ENCODE assay signal across 9 mouse cellular contexts in genomic region chr16:32858771-32859636, GRCm38 (mm10). TPM values are rescaled to one million over a fixed set of nuclear protein-coding genes. Genes with fewer than 3 reads are reported as not detected.
A peak's percentile ranks its signal among the peaks of the same experiment; 100 is the strongest.
DNase-seq lines count a peak whose midpoint lies in the region; ATAC-seq and TF ChIP-seq lines count a peak whose summit lies in the region.
"Had no signal": no experiment of that assay in that cellular context is flagged by ENCODE, and none has a peak within 500 bp of the region (broad histone marks: within the 10 kb centered on the region; RNA-seq: fewer than 3 reads in every experiment).

No protein-coding gene starts in this region.

- no peak overlapping the region for H3K4me2 ChIP-seq in kidney, embryonic 14.5 days (replicated peaks; ENCODE audit: low read depth, low read length)
- H3K4me2 ChIP-seq in heart, postnatal 0 days (ENCODE audit: low read depth, low read length): peak overlapping the region; percentile 27
- H3K4me2 ChIP-seq in myocyte (ENCODE audit: low read depth): peak overlapping the region; percentile 98
- no peak overlapping the region for H3K4me2 ChIP-seq in midbrain, embryonic 16.5 days (ENCODE audit: low read length)

- H3K9ac ChIP-seq in kidney, embryonic 14.5 days (ENCODE audit: low read depth, low read length): no peak overlapping the region
- H3K9ac ChIP-seq in heart, postnatal 0 days (replicated peaks; ENCODE audit: low read depth, low read length): peak overlapping the region; percentile 49; the same call in 1 of the 2 replicates
- H3K9ac ChIP-seq in midbrain, embryonic 16.5 days (ENCODE audit: low read depth, low read length): no peak overlapping the region

- TF ChIP-seq POLR2A in myocyte (IDR thresholded peaks at IDR 0.05; ENCODE audit: insufficient read length, low read depth): no peak

- H3K27me3 ChIP-seq in kidney, embryonic 14.5 days (ENCODE audit: control insufficient read depth, insufficient read depth, low read length): no peaks in the 10 kb centered on the region
- no peaks in the 10 kb centered on the region for H3K27me3 ChIP-seq in heart, postnatal 0 days (ENCODE audit: control insufficient read depth, insufficient read depth, low read length)
- no peaks in the 10 kb centered on the region for H3K27me3 ChIP-seq in myocyte (ENCODE audit: control insufficient read depth, insufficient read depth, insufficient read length)
- H3K27me3 ChIP-seq in midbrain, embryonic 16.5 days (ENCODE audit: control insufficient read depth, insufficient read depth, low read depth, low read length): no peaks in the 10 kb centered on the region

- 65% methylated on average over 12 of the region's 12 CpGs for WGBS in kidney, embryonic 14.5 days
- 30% methylated on average over 12 of the region's 12 CpGs for WGBS in heart, postnatal 0 days
- WGBS in midbrain, embryonic 16.5 days: 77% methylated on average over 12 of the region's 12 CpGs

- H3K36me3 ChIP-seq in kidney, embryonic 14.5 days (ENCODE audit: control insufficient read depth, insufficient read depth, low read length): peaks cover 4% of the 10 kb centered on the region; the same call in 1 of the 2 replicates
- peaks cover 18% of the 10 kb centered on the region; the same call in 1 of the 2 replicates for H3K36me3 ChIP-seq in heart, postnatal 0 days (replicated peaks; ENCODE audit: control insufficient read depth, insufficient read depth, low read length)
- peaks cover 9% of the 10 kb centered on the region for H3K36me3 ChIP-seq in myocyte (ENCODE audit: control insufficient read depth, insufficient read depth)
- peaks cover 2% of the 10 kb centered on the region for H3K36me3 ChIP-seq in midbrain, embryonic 16.5 days (ENCODE audit: control insufficient read depth, insufficient read depth, low read length)

- no peaks in the 10 kb centered on the region for H3K9me3 ChIP-seq in kidney, embryonic 14.5 days (ENCODE audit: control insufficient read depth, low read length)
- no peaks in the 10 kb centered on the region for H3K9me3 ChIP-seq in heart, postnatal 0 days (replicated peaks; ENCODE audit: control insufficient read depth, low read length)
- H3K9me3 ChIP-seq in midbrain, embryonic 16.5 days (replicated peaks; ENCODE audit: control insufficient read depth, low read length, poor library complexity, severe bottlenecking): no peaks in the 10 kb centered on the region

- no peak for TF ChIP-seq EP300 in heart, postnatal 0 days (IDR thresholded peaks at IDR 0.05; ENCODE audit: low read depth)

- no peak for TF ChIP-seq CTCF in heart, postnatal 0 days (IDR thresholded peaks at IDR 0.05; ENCODE audit: low read depth)

- no peak overlapping the region for H3K4me3 ChIP-seq in kidney, embryonic 14.5 days (ENCODE audit: low read length)
- H3K4me3 ChIP-seq in heart, postnatal 0 days (ENCODE audit: low read depth, low read length): no peak overlapping the region
- no peak overlapping the region for H3K4me3 ChIP-seq in myocyte
- H3K4me3 ChIP-seq in midbrain, embryonic 16.5 days (ENCODE audit: low read depth, low read length): no peak overlapping the region

- H3ac ChIP-seq in myocyte (ENCODE audit: control insufficient read depth, insufficient read length): no peak overlapping the region

- ATAC-seq in kidney, embryonic 14.5 days (ENCODE audit: low FRiP score, low TSS enrichment): no peak
- ATAC-seq in heart, postnatal 0 days (ENCODE audit: insufficient read depth, low read depth): peak; percentile 82
- ATAC-seq in midbrain, embryonic 16.5 days: no peak

- peak; percentile 31 for DNase-seq in kidney, postnatal 10 days
- DNase-seq in adrenal gland, postnatal 36 days: peak; percentile 58 to 69
- peak; percentile 86 for DNase-seq in heart, postnatal 0 days (ENCODE audit: low spot score)
- no peak for DNase-seq in cerebellum, adult 9-11 months
- DNase-seq in liver: no peak

- peaks cover 59% of the 10 kb centered on the region for H3K79me2 ChIP-seq in myocyte (ENCODE audit: control insufficient read depth, insufficient read depth)

- H3K4me1 ChIP-seq in kidney, embryonic 14.5 days (ENCODE audit: control insufficient read depth, insufficient read depth, low read length): no peaks in the 10 kb centered on the region
- H3K4me1 ChIP-seq in heart, postnatal 0 days (ENCODE audit: control insufficient read depth, insufficient read depth): peaks cover 34% of the 10 kb centered on the region
- H3K4me1 ChIP-seq in midbrain, embryonic 16.5 days (ENCODE audit: control insufficient read depth, insufficient read depth, low read length): no peaks in the 10 kb centered on the region

- H3K27ac ChIP-seq in kidney, embryonic 14.5 days (ENCODE audit: low read depth, low read length): no peak overlapping the region
- peak overlapping the region; percentile 97 for H3K27ac ChIP-seq in heart, postnatal 0 days (ENCODE audit: low read depth)
- H3K27ac ChIP-seq in midbrain, embryonic 16.5 days (ENCODE audit: low read length): no peak overlapping the region

TF ChIP-seq in myocyte, 11 proteins besides CTCF, POLR2A, EP300 and RAD21:
- TF ChIP-seq POLR2AphosphoS2 (IDR thresholded peaks at IDR 0.05; ENCODE audit: insufficient read length, low read depth) (no peak), TCF3 (IDR thresholded peaks at IDR 0.05; ENCODE audit: insufficient read length, low read depth) (no peak), REST (IDR thresholded peaks at IDR 0.05; ENCODE audit: insufficient read depth, insufficient read length) (no peak), TCF12 (IDR thresholded peaks at IDR 0.05; ENCODE audit: insufficient read depth, poor library complexity, severe bottlenecking) (no peak), MYOG (IDR thresholded peaks at IDR 0.05; ENCODE audit: control insufficient read depth in 1 of 3, insufficient read depth in 1 of 3, insufficient read length in 2 of 3, low read depth in 2 of 3) (peak in 1 of 3 experiments; percentile 51), MYOD1 (IDR thresholded peaks at IDR 0.05; ENCODE audit: control insufficient read depth in 1 of 3, insufficient read length in 2 of 3, low read depth in 2 of 3) (peak in 2 of 3 experiments; percentile 27 to 52), E2F4 (IDR thresholded peaks at IDR 0.05; ENCODE audit: insufficient read depth) (no peak), SRF (IDR thresholded peaks at IDR 0.05; ENCODE audit: control insufficient read depth, insufficient read length, low read depth) (no peak)

RNA-seq across cellular contexts. Expression of gene Fyttd1, which starts 18.3 kb away (rescaled TPM):
- 119 and 155 TPM in 2 replicates for polyA plus RNA-seq in kidney, embryonic 14.5 days (2014; fragmentation: Nextera tagmentation; extraction: Ambion mirVana)
- 100 to 1,000 TPM; 104 to 118 TPM for total RNA-seq in adrenal gland, postnatal 36 days (2021)
- total RNA-seq in heart, postnatal 0 days (2014; rRNA removed; ENCODE audit: low replicate concordance): 60.7 and 75.8 TPM in 2 replicates
- 118 and 120 TPM in 2 replicates for polyA plus RNA-seq in heart, postnatal 0 days (2015; fragmentation: Nextera tagmentation; extraction: Ambion mirVana)
- 39.8 TPM for polyA plus RNA-seq in myocyte (2012; fragmentation: generic; extraction: Trizol)
- polyA plus RNA-seq in midbrain, embryonic 16.5 days (2015; fragmentation: Nextera tagmentation; extraction: Ambion mirVana): 119 and 125 TPM in 2 replicates

RNA-seq across cellular contexts. Expression of gene Rubcn, which starts 18.6 kb away (rescaled TPM):
- 12.1 and 15.2 TPM in 2 replicates for polyA plus RNA-seq in kidney, embryonic 14.5 days (2014; fragmentation: Nextera tagmentation; extraction: Ambion mirVana)
- 10 to 100 TPM; 26.7 to 29.9 TPM for total RNA-seq in adrenal gland, postnatal 36 days (2021)
- total RNA-seq in heart, postnatal 0 days (2014; rRNA removed; ENCODE audit: low replicate concordance): 53.5 and 66.7 TPM in 2 replicates
- polyA plus RNA-seq in heart, postnatal 0 days (2015; fragmentation: Nextera tagmentation; extraction: Ambion mirVana): 12.5 and 14.7 TPM in 2 replicates
- 34.0 TPM for polyA plus RNA-seq in myocyte (2012; fragmentation: generic; extraction: Trizol)
- polyA plus RNA-seq in midbrain, embryonic 16.5 days (2015; fragmentation: Nextera tagmentation; extraction: Ambion mirVana): 39.8 and 41.3 TPM in 2 replicates

RNA-seq across cellular contexts. Expression of gene Smbd1, which starts 48.7 kb away (rescaled TPM):
- not detected in 2 replicates for polyA plus RNA-seq in kidney, embryonic 14.5 days (2014; fragmentation: Nextera tagmentation; extraction: Ambion mirVana)
- total RNA-seq in adrenal gland, postnatal 36 days (2021): not detected
- total RNA-seq in heart, postnatal 0 days (2014; rRNA removed; ENCODE audit: low replicate concordance): not detected in 2 replicates
- polyA plus RNA-seq in heart, postnatal 0 days (2015; fragmentation: Nextera tagmentation; extraction: Ambion mirVana): not detected in 2 replicates
- polyA plus RNA-seq in myocyte (2012; fragmentation: generic; extraction: Trizol): not detected
- not detected in 2 replicates for polyA plus RNA-seq in midbrain, embryonic 16.5 days (2015; fragmentation: Nextera tagmentation; extraction: Ambion mirVana)
- total RNA-seq: gastrocnemius, postnatal 4 days had no signal

RNA-seq across cellular contexts. Expression of gene Lrch3, which starts 54.9 kb away (rescaled TPM):
- polyA plus RNA-seq in kidney, embryonic 14.5 days (2014; fragmentation: Nextera tagmentation; extraction: Ambion mirVana): 19.7 and 32.7 TPM in 2 replicates
- total RNA-seq in adrenal gland, postnatal 36 days (2021): 10 to 100 TPM; 30.5 to 34.4 TPM
- 22.8 and 48.9 TPM in 2 replicates for total RNA-seq in heart, postnatal 0 days (2014; rRNA removed; ENCODE audit: low replicate concordance)
- 11.2 and 14.0 TPM in 2 replicates for polyA plus RNA-seq in heart, postnatal 0 days (2015; fragmentation: Nextera tagmentation; extraction: Ambion mirVana)
- polyA plus RNA-seq in myocyte (2012; fragmentation: generic; extraction: Trizol): 9.0 TPM
- polyA plus RNA-seq in midbrain, embryonic 16.5 days (2015; fragmentation: Nextera tagmentation; extraction: Ambion mirVana): 39.5 and 47.1 TPM in 2 replicates

Comparison
In these comparisons a context has a peak if more than half of its experiments do, and no peak if none do; other contexts are left out.
1. DNase-seq: peak in kidney, postnatal 10 days (single experiment), adrenal gland, postnatal 36 days (2 of 2) and heart, postnatal 0 days (single experiment); none in cerebellum, adult 9-11 months (single experiment) and liver (single experiment).
2. H3K4me2 ChIP-seq: peak in heart, postnatal 0 days (single experiment) and myocyte (single experiment); none in kidney, embryonic 14.5 days (single experiment) and midbrain, embryonic 16.5 days (single experiment).